Mouse (Mus musculus) 3T3-L1 (cell line): Measurements from ENCODE around the gene Ubc.

Experiments
- DNase-seq: peaks from one replicate; pipeline ENCODE4 v3.0.0-alpha.2; 2015; ENCODE audit warnings: low read depth, low spot score

Ubc gene

GRCm38 (mm10) chr5:125383637-125384420 lies 6.2 kb downstream of the Ubc start:
- DNase-seq, result peak; percentile 64

- peak; percentile 88 for DNase-seq
Observed at GRCm38 (mm10) chr5:125382673-125383558, 7.1 kb downstream of the Ubc start.

- no peak for DNase-seq
Observed at GRCm38 (mm10) chr5:125381954-125382672, 7.9 kb downstream of the Ubc start.

GRCm38 (mm10) chr5:125378919-125379318 lies 11.1 kb downstream of the Ubc start:
- DNase-seq, result peak; percentile 55

- no peak for DNase-seq
Observed at GRCm38 (mm10) chr5:125377214-125377613, 12.8 kb downstream of the Ubc start.

GRCm38 (mm10) chr5:125375871-125376270 lies 14.1 kb downstream of the Ubc start:
- DNase-seq, result no peak

- peak; percentile 47 for DNase-seq
Observed at GRCm38 (mm10) chr5:125372027-125372426, 18.0 kb downstream of the Ubc start.

- DNase-seq, result no peak
Observed at GRCm38 (mm10) chr5:125370950-125371693, 18.9 kb downstream of the Ubc start.

GRCm38 (mm10) chr5:125368568-125368967 lies 21.4 kb downstream of the Ubc start:
- peak; percentile 95 for DNase-seq

GRCm38 (mm10) chr5:125368156-125368555 lies 21.8 kb downstream of the Ubc start:
- peak; percentile 91 for DNase-seq

GRCm38 (mm10) chr5:125364851-125365429 lies 25.1 kb downstream of the Ubc start:
- no peak for DNase-seq

- DNase-seq, result no peak
Observed at GRCm38 (mm10) chr5:125363894-125364293, 26.1 kb downstream of the Ubc start.

GRCm38 (mm10) chr5:125360981-125361510 lies 29.0 kb downstream of the Ubc start:
- DNase-seq, result no peak

- no peak for DNase-seq
Observed at GRCm38 (mm10) chr5:125360566-125360965, 29.4 kb downstream of the Ubc start.

GRCm38 (mm10) chr5:125358270-125358608 lies 31.8 kb downstream of the Ubc start:
- DNase-seq, result no peak

- no peak for DNase-seq
Observed at GRCm38 (mm10) chr5:125357543-125358269, 32.3 kb downstream of the Ubc start.

- no peak for DNase-seq
Observed at GRCm38 (mm10) chr5:125355650-125356049, 34.4 kb downstream of the Ubc start.

- no peak for DNase-seq
Observed at GRCm38 (mm10) chr5:125354885-125355492, 35.0 kb downstream of the Ubc start.

GRCm38 (mm10) chr5:125352781-125353294 lies 37.2 kb downstream of the Ubc start:
- no peak for DNase-seq
